Mouse (Mus musculus) kidney, adult 18-20 months (tissue): Measurements from ENCODE around the gene Gys1.
"Not testable (repeated sequence)": the region's sequence is repeated elsewhere in the genome, so short reads cannot be mapped to it uniquely, and the experiment has no call there.

ENCODE experiments used
- DNase-seq: peaks from one replicate; pipeline ENCODE4 v3.0.0; 2021

Gys1 gene

DNA sequence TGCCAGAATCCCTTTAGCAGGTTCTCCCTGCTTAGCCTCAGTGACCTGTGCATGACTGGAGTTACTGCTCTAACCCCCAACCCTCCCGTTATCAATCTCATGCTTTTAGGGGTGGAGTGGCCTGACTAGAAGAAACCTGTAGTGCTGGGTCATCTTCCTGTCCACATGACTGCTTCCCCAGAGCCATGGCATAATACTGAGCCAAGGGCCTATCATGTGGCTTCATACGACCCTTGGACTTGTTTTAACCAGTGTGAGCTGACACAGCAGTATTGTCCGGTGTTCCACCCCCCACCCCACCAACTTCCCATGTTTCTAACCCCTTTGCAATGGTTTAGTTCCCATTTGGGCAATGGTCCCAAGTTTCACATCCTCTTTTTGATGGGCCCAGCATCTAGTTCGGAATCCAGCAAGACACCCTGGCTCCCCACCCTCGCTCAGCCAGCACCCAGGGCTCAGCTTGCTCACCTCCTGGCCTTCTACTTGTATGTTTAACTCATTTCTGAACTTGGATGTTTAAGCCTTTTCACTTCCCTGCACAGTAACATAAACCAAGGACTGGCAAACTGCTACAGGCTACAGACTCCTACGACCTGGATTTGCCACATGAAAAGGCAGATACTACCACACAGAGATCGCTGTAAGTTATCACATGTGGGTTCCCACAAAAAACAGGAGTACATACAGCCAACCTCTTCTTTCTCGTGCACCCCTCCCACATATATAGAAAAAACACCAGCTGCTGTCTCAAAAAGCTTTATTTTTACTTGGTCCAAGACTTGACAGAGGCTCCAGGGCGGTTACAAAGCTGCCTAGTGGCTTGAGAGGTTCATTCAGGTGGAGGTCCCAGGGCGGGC lies 22.8 kb downstream of the Gys1 start:
- DNase-seq = peak; percentile 71

DNA sequence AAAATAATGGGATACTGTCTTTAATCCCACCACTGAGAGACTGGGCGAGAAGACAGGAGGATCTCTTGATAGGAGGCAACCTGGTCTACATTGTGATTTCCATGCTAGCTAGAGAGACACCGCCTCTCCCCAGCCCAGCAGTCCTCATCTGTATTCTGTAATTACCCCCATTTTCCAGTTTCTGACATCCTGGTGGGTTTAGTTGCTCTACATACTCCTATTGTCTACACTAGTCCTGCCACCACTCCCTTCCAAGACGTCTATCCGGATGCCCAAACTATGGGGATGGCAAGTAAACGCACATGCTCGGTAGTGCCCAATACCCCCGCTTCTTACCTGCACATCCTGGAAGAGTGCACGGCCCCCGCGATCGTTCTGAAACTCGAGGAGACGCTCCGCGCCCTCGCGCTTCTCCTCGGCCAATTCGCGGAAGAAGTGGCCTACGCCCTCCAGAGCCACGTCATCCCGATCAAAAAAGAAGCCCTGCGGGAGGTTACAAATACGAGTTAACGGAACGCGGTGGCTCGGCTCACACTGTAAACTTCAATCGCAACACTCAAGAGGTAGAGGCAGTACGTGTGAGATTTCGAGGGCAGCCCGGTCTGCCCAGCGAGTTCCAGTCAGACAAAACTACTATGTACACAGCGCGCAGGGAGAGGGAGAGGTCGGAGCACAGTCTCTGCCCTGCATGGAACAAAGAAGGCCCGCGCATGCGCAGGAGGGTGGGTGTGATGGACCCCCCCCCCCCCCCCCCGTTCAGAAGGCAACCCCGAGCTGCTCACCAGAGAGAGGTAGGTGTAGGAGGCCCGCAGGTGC lies 24.3 kb downstream of the Gys1 start:
- peak; percentile 79 for DNase-seq

DNA sequence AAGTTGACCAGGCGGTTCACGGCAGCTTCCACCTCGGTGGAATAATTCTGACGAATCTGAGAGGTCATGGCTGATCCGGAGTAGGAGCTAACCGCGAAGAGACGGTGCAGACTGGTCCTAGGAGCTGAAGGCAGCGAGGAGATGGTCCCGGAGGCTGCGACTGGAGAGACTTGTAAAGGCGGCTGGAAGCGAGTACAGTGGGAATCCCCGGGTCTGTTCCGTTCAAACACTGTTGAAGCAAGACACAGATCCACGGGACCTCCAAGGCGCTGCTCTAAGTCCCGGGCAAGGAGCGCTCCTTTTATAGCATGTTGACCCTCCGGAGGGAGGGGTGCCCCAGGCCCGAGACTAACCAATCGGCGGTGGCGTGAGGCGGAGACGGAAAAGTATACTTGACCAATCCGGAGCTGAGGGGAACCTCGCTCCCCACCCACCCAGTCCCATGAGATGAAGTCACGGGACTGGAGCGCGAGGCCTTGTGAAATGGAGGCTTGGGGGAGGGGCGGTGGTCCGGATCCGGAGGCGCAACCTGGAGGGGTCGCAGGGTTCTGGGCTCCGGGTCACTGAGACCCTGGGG lies 25.0 kb downstream of the Gys1 start, which contains the start of gene Ftl1:
TSS of gene Ftl1 (minus strand) at position 321 of the 577 bp plus-strand sequence.
- DNase-seq = peak; percentile 96

DNA sequence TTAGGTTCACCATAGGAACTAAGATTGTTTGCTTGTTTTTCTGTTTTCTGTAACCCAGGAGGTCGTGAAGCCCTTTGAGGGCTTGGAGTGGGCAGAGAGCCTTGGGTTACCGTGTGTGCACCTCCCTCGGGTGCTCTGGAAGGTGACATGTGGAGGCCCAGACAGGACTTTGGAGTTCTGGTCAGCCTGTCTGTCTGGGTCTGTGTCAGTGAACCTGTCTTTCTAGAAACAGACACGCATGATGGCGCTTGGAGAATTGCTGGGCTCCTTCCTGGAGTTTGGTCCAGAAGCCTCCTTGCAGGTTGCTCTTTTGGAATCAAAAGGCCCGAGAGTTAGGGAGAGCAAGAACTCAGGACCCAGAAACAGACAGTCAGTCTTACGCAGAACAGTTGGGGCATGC lies 25.7 kb downstream of the Gys1 start:
- peak; percentile 71 for DNase-seq

DNA sequence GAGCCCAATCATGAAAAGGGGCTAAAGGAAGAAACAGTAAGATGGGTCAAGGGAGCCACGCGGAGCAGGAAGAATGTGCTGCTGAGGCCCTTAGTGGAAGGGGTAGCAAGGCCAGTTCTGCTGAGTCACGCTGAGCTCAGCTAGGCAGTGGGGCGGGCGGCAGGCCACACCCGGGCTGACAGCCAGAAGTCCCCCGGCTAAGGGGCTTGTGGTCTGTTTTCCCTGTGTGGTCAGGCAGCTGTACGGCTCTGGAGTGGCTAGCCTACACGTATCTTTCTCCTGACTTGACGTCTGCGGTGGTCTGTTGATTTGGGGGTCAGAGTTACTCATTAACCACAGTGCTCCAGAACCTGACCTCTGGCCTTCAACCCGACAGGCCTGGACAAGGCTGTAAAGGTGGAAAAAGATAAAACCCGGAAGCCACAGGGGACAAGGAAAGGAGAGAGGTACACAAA lies 26.2 kb downstream of the Gys1 start:
- DNase-seq = peak; percentile 81

DNA sequence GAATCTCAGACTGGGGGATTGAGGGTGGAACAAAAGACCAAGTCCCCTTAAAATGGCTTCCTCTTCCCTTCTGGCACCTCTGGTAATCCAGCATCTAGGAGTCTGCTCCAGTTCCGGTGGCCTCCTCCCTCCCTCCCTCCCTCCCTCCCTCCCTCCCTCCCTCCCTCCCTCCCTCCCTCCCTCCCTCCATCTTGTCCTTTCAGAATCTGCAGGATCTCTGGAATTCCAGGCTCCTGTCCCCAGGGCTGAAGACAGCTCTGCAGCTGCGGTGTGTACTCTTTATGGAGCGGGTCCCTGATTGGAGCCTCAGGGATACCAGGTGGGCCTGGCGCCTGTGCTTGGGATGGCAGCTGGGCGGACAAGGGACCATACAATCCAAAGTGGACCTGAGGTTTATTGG lies 26.7 kb downstream of the Gys1 start:
- DNase-seq = no peak

DNA sequence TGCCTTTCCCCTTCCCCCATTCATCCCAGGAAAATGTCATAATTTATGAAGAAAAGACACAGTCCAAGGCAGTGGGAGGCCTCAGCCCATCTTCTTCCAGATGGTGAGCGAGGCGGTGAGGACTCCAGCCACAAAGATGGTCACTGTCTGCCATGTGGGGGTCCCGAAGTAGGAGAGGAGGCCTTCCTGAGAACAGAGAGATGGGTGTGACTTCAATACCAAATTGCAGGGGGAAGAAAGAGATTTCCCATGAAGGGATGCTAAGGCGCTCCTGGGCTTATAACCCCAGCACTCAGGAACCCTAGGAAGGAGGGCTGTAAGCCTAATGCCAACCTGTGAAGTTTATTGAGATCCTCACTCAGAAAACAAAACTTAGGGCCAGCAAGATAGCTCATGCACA lies 27.1 kb downstream of the Gys1 start:
- DNase-seq = no peak

DNA sequence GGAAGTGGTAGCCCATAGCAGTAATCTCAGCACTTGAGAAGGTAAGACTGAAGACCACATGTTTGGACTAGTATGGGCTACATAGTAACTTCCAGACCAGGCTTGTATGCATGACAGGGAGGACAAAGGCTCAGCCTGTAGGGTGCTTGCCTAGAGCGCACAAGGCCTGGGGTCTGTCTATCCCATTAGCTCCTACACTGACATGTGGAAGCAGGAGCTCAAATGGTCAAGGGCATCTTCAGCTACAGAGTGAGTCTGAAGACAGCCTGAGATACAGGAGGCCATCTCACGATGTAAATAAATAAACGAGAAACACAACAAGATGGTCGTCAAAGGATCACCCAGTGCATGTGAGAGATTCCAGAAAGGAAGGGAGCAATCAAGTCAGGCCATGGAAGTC lies 27.7 kb downstream of the Gys1 start:
- DNase-seq = no peak

DNA sequence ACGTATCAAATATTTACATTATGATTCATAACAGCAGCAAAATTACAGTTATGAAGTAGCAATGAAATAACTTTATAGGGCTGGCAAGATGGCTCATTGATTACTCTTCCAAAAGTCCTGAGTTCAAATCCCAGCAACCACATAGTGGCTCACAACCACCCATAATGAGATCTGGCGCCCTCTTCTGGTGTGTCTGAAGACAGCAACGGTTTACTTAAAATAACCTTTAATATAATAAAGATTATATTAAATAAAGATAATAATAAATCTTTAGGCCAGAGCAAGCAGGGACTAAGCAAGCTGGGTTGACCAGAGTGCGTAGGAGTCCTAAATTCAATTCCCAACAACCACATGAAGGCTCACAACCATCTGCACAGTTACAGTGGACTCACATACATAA lies 28.2 kb downstream of the Gys1 start:
- not testable (repeated sequence) for DNase-seq

DNA sequence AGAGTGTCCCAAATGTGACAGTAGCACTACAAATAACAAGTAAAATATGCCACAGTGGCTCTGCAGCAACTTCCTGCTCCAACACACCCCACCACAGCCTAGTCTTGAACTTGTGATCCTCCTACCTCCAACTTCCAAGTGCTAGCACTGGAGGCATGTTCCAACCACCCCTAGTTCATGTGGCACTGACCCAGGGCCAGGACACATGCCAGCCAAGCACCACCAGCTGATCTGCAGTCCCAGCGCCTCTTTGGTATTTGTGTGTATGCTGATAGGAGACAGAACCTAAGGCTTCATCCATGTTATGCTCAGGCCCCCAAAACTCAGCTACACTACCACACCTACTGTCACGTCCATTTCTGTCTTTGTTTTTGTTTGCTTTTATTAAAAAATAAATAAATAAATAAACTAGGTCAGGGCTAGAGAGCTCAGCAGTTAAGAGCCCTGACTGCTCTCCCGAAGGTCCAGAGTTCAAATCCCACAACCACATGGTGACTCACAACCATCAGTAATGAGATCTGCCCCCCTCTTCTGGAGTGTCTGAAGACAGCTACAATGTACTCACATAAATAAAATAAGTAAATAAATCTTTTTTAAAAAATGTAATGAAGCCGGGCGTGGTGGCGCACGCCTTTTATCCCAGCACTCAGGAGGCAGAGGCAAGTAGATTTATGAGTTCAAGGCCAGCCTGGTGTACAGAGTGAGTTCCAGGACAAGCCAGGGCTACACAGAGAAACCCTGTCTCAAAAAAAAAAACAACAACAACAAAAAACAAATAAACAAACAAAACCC lies 29.5 kb downstream of the Gys1 start:
- DNase-seq = no peak

DNA sequence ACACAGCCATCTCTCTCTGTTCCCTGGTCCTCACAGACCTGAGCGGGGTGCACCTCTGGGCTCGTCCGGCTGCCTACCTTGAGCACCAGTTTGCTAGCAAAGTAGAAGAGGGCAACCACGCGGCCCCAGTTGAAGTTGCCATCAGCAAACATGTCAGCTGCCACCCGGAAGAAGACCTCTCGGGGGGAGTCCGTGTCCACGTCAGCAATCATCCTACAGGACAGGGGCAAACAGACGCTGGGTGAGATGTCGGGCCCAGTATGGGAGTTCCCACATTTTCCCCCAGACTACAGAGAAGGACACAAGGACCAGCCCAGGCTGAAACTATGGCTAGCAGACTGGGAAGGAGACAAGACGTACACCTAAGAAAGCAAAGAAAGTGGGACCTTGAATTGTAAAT lies 30.5 kb downstream of the Gys1 start:
- DNase-seq = no peak

DNA sequence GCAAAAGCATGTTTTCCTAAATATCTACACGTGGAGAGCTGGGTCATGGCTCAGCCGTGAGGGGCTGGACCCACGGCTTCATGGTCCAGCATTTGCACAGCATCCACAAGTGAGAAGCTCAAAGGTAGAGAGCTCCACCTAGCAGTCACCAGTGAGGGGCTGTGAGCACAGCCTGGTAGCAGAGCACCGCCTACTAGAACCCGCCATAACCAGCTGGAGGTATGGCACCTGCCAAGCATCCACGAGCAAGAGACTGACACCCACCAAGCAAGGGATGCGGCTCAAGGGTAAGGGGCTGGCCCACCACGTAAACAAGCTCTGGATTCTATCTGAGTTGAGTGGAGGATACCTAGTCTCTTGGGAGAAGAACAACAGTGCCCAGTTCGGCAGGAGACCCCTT lies 30.9 kb downstream of the Gys1 start:
- peak; percentile 42 for DNase-seq

DNA sequence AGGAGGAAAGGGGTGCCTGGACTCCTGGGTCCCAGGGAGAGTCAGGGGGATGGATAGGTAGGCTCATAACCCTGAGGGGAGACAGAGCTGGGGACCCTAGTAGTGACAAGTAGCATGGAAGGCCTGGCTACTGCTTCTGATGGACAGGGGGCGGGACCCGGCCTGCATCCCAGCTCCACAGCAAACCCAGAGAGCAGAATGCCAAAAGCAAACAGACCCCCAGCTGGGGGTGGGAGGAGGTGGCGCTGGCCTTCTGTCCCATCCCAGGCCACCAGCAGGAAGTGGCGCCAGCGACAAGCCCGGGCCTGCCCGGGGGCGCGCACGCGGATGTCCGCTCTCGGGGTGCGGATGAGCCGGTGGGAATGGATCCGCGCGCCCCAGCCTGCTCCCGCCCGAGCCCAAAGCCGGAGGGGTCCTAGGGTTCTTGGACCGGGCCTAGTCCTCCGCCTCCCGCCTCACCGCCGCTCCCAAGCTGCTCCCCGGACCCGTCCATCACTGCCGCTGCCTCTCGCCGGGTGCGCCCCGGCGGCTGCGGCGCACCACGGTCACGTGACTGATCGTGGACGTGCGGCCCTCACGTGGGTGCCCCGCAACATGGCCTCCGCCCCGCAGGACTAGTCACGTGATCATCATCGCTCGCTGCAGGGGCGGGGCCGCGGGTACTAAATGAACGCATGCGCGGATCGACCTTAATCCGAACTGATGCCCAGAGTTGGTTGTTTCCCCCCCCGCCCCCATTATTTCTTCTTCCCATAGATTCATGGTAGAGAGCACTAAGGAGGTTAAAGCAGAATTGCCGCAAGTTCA lies 31.8 kb downstream of the Gys1 start, which contains the start of gene Bax:
TSS of gene Bax (minus strand) at position 616 of the 807 bp plus-strand sequence.
- DNase-seq = peak; percentile 96

DNA sequence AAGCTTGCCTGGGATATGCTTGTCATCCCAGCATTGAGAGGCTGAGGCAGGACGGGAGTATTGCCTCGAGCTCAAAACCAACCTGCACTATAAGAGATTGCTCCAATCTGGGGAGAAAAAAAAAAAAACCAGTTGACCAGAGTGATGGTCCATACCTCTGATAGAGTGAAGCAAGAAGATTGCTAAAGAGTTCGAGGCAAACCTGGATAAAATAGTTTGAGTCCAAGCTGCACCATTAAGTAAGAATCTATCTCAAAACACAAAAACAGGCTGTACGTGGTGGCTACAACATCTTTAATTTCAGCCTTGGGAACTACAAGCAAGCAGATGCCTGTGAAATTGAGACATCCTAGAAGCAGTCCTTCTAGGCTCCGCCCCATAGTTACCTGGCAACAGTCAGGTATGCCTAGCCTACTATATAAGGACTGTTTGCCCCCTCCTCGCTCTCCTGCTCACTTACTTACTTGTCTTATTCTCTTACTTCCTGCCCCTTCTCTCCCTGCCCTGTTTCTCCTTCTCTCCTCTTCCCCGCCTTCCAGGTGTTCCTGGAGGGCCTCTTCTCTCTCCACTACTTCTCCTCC lies 32.5 kb downstream of the Gys1 start:
- no peak for DNase-seq

DNA sequence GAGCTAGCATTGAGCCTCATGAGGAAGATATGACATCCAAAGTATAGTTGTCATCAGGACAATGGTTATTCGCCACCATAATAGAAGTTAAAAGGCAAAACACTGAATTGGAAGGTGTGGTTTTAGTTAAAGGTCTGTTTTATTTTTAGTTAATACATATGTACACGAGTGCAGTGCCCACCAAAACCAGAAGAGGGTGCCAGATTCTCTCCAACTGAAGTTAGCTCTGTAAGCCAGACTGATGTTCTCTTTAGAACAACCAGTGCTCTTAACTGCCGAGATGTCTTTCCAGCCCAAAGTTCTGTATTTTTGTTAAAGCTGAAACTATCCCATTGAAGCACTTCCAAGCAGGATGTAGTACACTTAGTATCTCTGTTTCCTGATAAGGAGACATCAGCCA lies 36.2 kb downstream of the Gys1 start:
- DNase-seq = peak; percentile 85

DNA sequence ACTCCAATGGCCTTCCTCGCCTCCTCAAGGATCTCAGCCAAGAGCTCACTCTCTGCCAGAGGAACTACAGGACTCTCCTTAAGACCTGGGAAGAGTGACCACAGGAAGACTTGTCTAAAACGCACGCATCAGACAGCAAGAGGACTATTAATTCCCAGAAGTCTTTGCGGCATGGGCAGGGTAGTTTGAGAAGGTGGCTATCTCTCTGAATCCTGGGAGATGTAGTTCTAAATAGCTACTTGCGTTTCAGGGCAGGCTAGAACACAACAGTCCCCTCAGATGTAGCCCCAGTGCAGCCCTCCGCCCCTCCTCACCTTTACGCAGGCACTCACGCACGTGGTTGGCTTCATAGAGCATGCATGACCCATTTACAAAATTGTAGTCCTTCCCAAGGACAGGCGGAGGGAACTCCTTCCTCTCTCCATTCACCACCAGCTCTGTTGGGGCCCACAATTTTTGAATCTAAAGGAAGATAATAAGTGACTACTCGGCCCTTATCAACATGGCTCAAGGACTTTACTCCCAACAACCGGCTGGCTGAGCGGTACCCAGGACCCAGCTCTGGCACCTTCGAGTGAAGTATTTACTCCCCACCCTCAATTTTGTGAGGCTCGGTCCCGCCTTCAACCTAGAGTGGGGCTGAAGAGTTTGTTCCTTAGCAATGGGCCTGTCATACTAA lies 40.8 kb downstream of the Gys1 start:
- peak; percentile 65 for DNase-seq

DNA sequence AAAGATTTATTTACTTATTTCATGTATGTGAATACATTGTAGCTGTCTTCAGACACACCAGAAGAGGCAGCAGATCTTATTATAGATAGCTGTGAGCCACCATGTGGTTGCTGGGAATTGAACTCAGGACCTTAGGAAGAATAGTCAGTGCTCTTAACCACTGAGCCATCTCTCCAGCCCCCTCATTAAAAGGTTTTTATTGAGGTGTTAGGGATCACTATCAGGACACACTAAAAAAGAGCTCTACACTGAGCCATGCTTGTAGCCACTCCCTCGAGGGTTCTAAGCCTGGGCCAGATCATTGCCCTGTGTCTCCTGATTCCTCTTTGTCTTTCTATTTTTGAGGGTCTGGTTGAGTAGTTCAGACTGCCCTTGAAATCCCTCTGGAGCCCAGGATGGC lies 41.8 kb downstream of the Gys1 start:
- no peak for DNase-seq

DNA sequence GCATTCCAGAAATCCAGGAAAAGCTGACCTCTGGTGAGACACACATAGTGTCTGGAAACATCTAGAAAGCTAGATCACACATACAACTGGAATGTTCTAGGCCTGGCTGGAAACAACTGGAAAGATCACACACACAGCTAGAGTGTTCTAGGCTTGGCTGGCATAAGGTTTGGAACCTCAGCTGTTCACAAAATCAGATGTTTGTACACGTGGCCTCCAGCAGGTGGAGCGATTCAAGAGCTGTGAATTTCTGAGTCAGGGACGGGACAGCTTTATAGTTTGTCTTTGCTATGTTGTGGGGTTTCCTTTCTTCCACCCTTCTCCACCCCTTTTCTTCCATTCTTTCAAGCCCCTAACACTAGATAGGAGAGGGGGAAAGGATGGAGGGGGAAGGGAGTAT lies 42.4 kb downstream of the Gys1 start:
- peak; percentile 63 for DNase-seq

DNA sequence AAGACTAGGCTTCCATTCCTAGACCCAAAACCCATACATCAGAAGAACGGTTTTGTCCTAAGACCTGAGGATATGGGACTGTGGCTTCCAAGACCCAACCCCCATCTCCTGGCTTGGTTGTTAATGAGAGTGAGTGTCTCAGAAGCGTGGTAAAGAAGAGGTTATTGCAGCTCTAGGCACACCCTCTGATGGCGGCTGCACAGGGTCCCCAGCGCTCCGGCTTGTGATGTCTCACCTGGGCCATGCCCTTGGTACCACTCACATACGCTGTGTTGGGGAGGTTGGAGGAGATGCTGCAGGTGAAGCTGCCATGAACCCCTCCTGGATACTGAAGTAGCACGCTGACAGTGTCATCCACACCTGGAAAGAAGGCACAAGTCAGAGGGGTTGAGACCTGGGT lies 44.1 kb downstream of the Gys1 start:
- DNase-seq = no peak

DNA sequence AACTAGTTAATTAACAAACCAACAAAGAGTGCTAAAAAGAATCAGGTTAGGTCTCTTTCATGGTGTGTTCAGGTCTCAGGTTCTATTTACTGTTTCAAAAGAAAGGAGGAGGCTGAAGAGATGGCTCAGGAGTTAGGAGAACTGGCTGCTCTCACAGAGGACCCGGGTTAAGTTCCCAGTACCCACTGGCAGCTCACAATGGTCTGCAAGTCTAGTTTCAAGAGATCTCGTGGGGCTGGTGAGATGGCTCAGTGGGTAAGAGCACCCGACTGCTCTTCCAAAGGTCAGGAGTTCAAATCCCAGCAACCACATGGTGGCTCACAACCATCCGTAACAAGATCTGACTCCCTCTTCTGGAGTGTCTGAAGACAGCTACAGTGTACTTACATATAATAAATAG lies 45.7 kb downstream of the Gys1 start:
- not testable (repeated sequence) for DNase-seq
